Mouse (Mus musculus): ENCODE measurements around the gene Tspan15.

DNA sequence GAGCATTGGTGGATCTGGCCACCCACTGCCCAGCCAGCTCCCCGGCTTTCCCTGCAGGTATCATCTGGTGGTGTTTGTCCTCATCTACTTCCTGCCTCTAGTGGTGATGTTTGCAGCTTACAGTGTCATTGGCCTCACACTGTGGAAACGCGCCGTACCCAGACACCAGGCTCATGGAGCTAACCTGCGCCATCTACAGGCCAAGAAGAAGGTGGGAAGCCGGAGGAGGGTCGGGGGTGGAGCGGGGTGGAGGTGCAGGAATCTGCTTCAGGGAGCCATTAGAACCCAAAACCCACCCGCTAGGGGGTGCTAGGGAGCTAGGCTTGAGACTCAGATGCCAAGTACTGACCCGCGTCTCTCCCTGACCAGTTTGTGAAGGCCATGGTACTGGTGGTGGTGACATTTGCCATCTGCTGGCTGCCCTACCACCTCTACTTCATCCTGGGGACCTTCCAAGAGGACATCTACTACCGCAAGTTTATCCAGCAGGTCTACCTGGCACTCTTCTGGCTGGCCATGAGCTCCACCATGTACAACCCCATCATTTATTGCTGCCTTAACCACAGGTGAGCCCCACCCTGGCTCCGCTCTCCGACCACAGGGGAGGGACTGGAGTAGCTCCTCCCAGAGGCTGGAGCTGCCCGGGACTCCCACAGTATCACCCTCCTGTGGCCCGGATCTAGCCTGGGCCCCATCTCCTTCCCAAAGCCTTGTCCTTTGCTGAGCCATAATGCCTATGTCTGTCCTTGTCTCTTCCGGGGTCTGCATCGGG lies 30.2 kb upstream of the Tspan15 start:
- peak; percentile 64 for TF ChIP-seq CTCF (IDR thresholded peaks at IDR 0.05; ENCODE audit: low read depth, low read length)
- no peak for TF ChIP-seq POLR2A (IDR thresholded peaks at IDR 0.05; ENCODE audit: extremely low read depth, insufficient read depth, low read length)
